Mouse (Mus musculus): ENCODE results near the gene Tenm2. TPM values are rescaled to one million over a fixed set of nuclear protein-coding genes. Genes with fewer than 3 reads are reported as not detected.

Tenm2 gene
- polyA plus RNA-seq, 1 experiment: 0.61 TPM

- no peak for DNase-seq
- Histone ChIP-seq H3K4me3 (ENCODE audit: insufficient read depth, low read depth, low read length) (no peak overlapping the region), H3K36me3 (ENCODE audit: control insufficient read depth, insufficient read depth, low read length) (no peaks in the 10 kb centered on the region), H3K27ac (ENCODE audit: insufficient read depth, low read depth, low read length) (no peak overlapping the region), H3K4me1 (ENCODE audit: control insufficient read depth, insufficient read depth, low read length) (no peaks in the 10 kb centered on the region), H3K27me3 (replicated peaks; ENCODE audit: control insufficient read depth, insufficient read depth, low read length) (no peaks in the 10 kb centered on the region; the same call in 1 of the 2 replicates)
- TF ChIP-seq POLR2A (IDR thresholded peaks at IDR 0.05; ENCODE audit: low read depth, low read length) (no peak), CTCF (conservative IDR thresholded peaks at IDR 0.05; ENCODE audit: insufficient read depth, insufficient read length, low read depth, low read length) (no peak)
- WGBS: 68% methylated on average over 9 of the region's 9 CpGs
Observed at GRCm38 (mm10) chr11:36494898-36495548, 740.7 kb downstream of the Tenm2 start.

- TF ChIP-seq POLR2A (IDR thresholded peaks at IDR 0.05; ENCODE audit: low read depth, low read length) (no peak), CTCF (conservative IDR thresholded peaks at IDR 0.05; ENCODE audit: insufficient read depth, insufficient read length, low read depth, low read length) (no peak)
- H3K27me3 ChIP-seq (replicated peaks; ENCODE audit: control insufficient read depth, insufficient read depth, low read length): no peaks in the 10 kb centered on the region; the same call in 1 of the 2 replicates
Observed at GRCm38 (mm10) chr11:36492274-36492673, 743.5 kb downstream of the Tenm2 start.

GRCm38 (mm10) chr11:36490085-36490484, 745.7 kb downstream of the Tenm2 start:
- H3K27me3 ChIP-seq (replicated peaks; ENCODE audit: control insufficient read depth, insufficient read depth, low read length): no peaks in the 10 kb centered on the region; the same call in 1 of the 2 replicates
- peak; percentile 10 for DNase-seq
- H3K4me3 ChIP-seq (ENCODE audit: insufficient read depth, low read depth, low read length): no peak overlapping the region
- no peaks in the 10 kb centered on the region for H3K36me3 ChIP-seq (ENCODE audit: control insufficient read depth, insufficient read depth, low read length)
- TF ChIP-seq POLR2A (IDR thresholded peaks at IDR 0.05; ENCODE audit: low read depth, low read length) (no peak), CTCF (conservative IDR thresholded peaks at IDR 0.05; ENCODE audit: insufficient read depth, insufficient read length, low read depth, low read length) (peak; percentile 59)
- no peak overlapping the region for H3K27ac ChIP-seq (ENCODE audit: insufficient read depth, low read depth, low read length)
- WGBS: 61% methylated on average over 7 of the region's 7 CpGs
- H3K4me1 ChIP-seq (ENCODE audit: control insufficient read depth, insufficient read depth, low read length): no peaks in the 10 kb centered on the region

More at GRCm38 (mm10) chr11:36492274-36492673, 743.5 kb downstream of the Tenm2 start:
- 85% methylated on average over 6 of the region's 6 CpGs for WGBS
- Histone ChIP-seq H3K4me1 (ENCODE audit: control insufficient read depth, insufficient read depth, low read length) (no peaks in the 10 kb centered on the region), H3K27ac (ENCODE audit: insufficient read depth, low read depth, low read length) (no peak overlapping the region), H3K4me3 (ENCODE audit: insufficient read depth, low read depth, low read length) (no peak overlapping the region), H3K36me3 (ENCODE audit: control insufficient read depth, insufficient read depth, low read length) (no peaks in the 10 kb centered on the region)
- no peak for DNase-seq

- H3K27ac ChIP-seq (ENCODE audit: insufficient read depth, low read depth, low read length): no peak overlapping the region
- TF ChIP-seq CTCF (conservative IDR thresholded peaks at IDR 0.05; ENCODE audit: insufficient read depth, insufficient read length, low read depth, low read length): no peak
- TF ChIP-seq POLR2A (IDR thresholded peaks at IDR 0.05; ENCODE audit: low read depth, low read length): no peak
- 69% methylated on average over 4 of the region's 4 CpGs for WGBS
- H3K27me3 ChIP-seq (replicated peaks; ENCODE audit: control insufficient read depth, insufficient read depth, low read length): no peaks in the 10 kb centered on the region
- H3K4me3 ChIP-seq (ENCODE audit: insufficient read depth, low read depth, low read length): no peak overlapping the region
- DNase-seq: no peak
- no peaks in the 10 kb centered on the region for H3K4me1 ChIP-seq (ENCODE audit: control insufficient read depth, insufficient read depth, low read length)
- H3K36me3 ChIP-seq (ENCODE audit: control insufficient read depth, insufficient read depth, low read length): no peaks in the 10 kb centered on the region
Observed at GRCm38 (mm10) chr11:36488666-36489065, 747.1 kb downstream of the Tenm2 start.

DNA sequence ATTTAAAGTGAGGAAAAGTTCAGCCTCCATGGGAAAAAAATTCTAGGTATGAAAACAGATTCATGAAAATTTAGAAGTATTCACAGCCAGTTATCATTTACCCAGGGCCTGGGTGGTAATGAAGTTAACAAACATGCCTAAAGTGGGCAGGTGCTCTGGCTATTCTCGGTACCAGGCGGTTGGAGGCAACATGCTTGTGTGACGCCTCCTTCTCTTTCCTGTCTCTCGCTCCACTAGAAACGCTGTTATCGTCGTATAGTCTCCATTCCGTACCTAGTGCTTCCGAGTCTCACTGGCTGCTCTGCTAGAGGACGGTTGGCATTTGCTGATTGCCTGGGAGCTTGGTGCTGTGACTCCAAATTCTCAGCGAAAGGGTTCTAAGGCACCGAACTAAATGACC, 749.7 kb downstream of the Tenm2 start:
- no peak for TF ChIP-seq POLR2A (IDR thresholded peaks at IDR 0.05; ENCODE audit: low read depth, low read length)
- no peak for TF ChIP-seq CTCF (conservative IDR thresholded peaks at IDR 0.05; ENCODE audit: insufficient read depth, insufficient read length, low read depth, low read length)
- DNase-seq: no peak
- Histone ChIP-seq H3K27ac (ENCODE audit: insufficient read depth, low read depth, low read length) (no peak overlapping the region), H3K4me3 (ENCODE audit: insufficient read depth, low read depth, low read length) (no peak overlapping the region), H3K4me1 (ENCODE audit: control insufficient read depth, insufficient read depth, low read length) (no peaks in the 10 kb centered on the region), H3K36me3 (ENCODE audit: control insufficient read depth, insufficient read depth, low read length) (no peaks in the 10 kb centered on the region), H3K27me3 (replicated peaks; ENCODE audit: control insufficient read depth, insufficient read depth, low read length) (no peaks in the 10 kb centered on the region)
- WGBS: 65% methylated on average over 12 of the region's 12 CpGs

DNA sequence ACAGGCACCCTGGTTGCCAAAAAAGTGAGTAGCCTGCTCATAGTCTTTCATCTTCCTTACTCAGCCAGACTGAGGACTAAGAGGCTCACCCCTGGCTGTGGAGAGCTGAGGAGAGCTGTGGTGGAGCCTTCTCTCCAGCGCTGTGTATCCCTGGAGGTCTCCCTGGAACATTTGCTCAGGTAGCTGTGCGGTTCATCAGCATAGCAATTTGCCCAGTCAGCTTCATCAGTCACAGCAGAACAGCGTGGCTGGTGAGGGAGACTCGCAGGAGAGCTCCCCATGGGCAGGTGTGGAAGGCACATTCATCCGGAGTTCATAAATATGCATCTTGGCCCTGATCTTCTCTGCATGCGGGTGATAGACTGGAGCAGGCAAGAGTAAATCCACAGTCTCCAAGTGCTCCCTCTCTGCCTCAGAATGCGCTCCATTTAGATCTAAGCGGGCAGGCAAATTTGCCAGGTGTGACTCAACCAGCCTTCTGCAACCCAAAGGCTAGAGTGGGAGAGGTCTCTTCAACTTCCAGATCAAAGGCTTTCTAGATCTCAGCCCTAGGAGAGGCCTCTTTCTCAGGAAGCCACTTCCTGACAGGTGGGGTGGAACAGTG, 751.2 kb downstream of the Tenm2 start:
- DNase-seq: no peak
- 51% methylated on average over 8 of the region's 8 CpGs for WGBS

GRCm38 (mm10) chr11:36482136-36482535, 753.6 kb downstream of the Tenm2 start:
- no peak overlapping the region for H3K4me3 ChIP-seq (ENCODE audit: insufficient read depth, low read depth, low read length)
- no peak overlapping the region for H3K27ac ChIP-seq (ENCODE audit: insufficient read depth, low read depth, low read length)
- DNase-seq: no peak
- TF ChIP-seq CTCF (conservative IDR thresholded peaks at IDR 0.05; ENCODE audit: insufficient read depth, insufficient read length, low read depth, low read length): no peak
- TF ChIP-seq POLR2A (IDR thresholded peaks at IDR 0.05; ENCODE audit: low read depth, low read length): no peak
- H3K27me3 ChIP-seq (replicated peaks; ENCODE audit: control insufficient read depth, insufficient read depth, low read length): no peaks in the 10 kb centered on the region
- 82% methylated on average over 8 of the region's 8 CpGs for WGBS
- H3K4me1 ChIP-seq (ENCODE audit: control insufficient read depth, insufficient read depth, low read length): no peaks in the 10 kb centered on the region
- H3K36me3 ChIP-seq (ENCODE audit: control insufficient read depth, insufficient read depth, low read length): no peaks in the 10 kb centered on the region

More for the DNA sequence above, 751.2 kb downstream of the Tenm2 start:
- Histone ChIP-seq H3K27ac (ENCODE audit: insufficient read depth, low read depth, low read length) (no peak overlapping the region), H3K27me3 (replicated peaks; ENCODE audit: control insufficient read depth, insufficient read depth, low read length) (no peaks in the 10 kb centered on the region), H3K4me1 (ENCODE audit: control insufficient read depth, insufficient read depth, low read length) (no peaks in the 10 kb centered on the region), H3K4me3 (ENCODE audit: insufficient read depth, low read depth, low read length) (no peak overlapping the region), H3K36me3 (ENCODE audit: control insufficient read depth, insufficient read depth, low read length) (no peaks in the 10 kb centered on the region)
- TF ChIP-seq POLR2A (IDR thresholded peaks at IDR 0.05; ENCODE audit: low read depth, low read length): no peak
- TF ChIP-seq CTCF (conservative IDR thresholded peaks at IDR 0.05; ENCODE audit: insufficient read depth, insufficient read length, low read depth, low read length): no peak

All from kidney, adult 2 months (tissue).